Mouse (Mus musculus): ENCODE measurements around the gene Trim44. TPM values are rescaled to one million over a fixed set of nuclear protein-coding genes. Genes with fewer than 3 reads are reported as not detected.

Gene Trim44
- polyA plus RNA-seq, 1 experiment from 2014 or later = 25.3 TPM

- no peak for DNase-seq (ENCODE audit: low spot score)
- 76% methylated on average over 2 of the region's 2 CpGs for WGBS
- H3K27ac ChIP-seq = no peak overlapping the region
Observed at GRCm38 (mm10) chr2:102331932-102332331, 75.7 kb downstream of the Trim44 start.

GRCm38 (mm10) chr2:102331092-102331491 is 76.5 kb downstream of the Trim44 start:
- H3K27me3 ChIP-seq (ENCODE audit: insufficient read depth, poor library complexity, severe bottlenecking) = no peaks in the 10 kb centered on the region
- WGBS = 88% methylated on average over 3 of the region's 3 CpGs
- DNase-seq (ENCODE audit: low spot score) = no peak

More at GRCm38 (mm10) chr2:102331932-102332331, 75.7 kb downstream of the Trim44 start:
- 0 out of 2 replicates have a peak, but pooled peaks cover 3% of the 10 kb centered on the region for H3K4me1 ChIP-seq (replicated peaks)
- no peak overlapping the region for H3K4me3 ChIP-seq
- no peaks in the 10 kb centered on the region for H3K9me3 ChIP-seq
- no peaks in the 10 kb centered on the region for H3K27me3 ChIP-seq (ENCODE audit: insufficient read depth, poor library complexity, severe bottlenecking)
- no peaks in the 10 kb centered on the region for H3K36me3 ChIP-seq

GRCm38 (mm10) chr2:102325921-102326320 is 81.7 kb downstream of the Trim44 start:
- Histone ChIP-seq H3K27me3 (ENCODE audit: insufficient read depth, poor library complexity, severe bottlenecking) (no peaks in the 10 kb centered on the region), H3K9me3 (no peaks in the 10 kb centered on the region), H3K4me1 (replicated peaks) (no peaks in the 10 kb centered on the region), H3K27ac (no peak overlapping the region), H3K4me3 (no peak overlapping the region), H3K36me3 (no peaks in the 10 kb centered on the region)
- DNase-seq (ENCODE audit: low spot score) = no peak
- 90% methylated on average over 2 of the region's 2 CpGs for WGBS

More at GRCm38 (mm10) chr2:102331092-102331491, 76.5 kb downstream of the Trim44 start:
- Histone ChIP-seq H3K9me3 (no peaks in the 10 kb centered on the region), H3K4me1 (replicated peaks) (no peaks in the 10 kb centered on the region), H3K36me3 (no peaks in the 10 kb centered on the region), H3K4me3 (no peak overlapping the region), H3K27ac (no peak overlapping the region)

- no peak overlapping the region for H3K4me3 ChIP-seq
- no peaks in the 10 kb centered on the region for H3K9me3 ChIP-seq
- H3K27me3 ChIP-seq (ENCODE audit: insufficient read depth, poor library complexity, severe bottlenecking) = no peaks in the 10 kb centered on the region
- no peak overlapping the region for H3K27ac ChIP-seq
- H3K4me1 ChIP-seq (replicated peaks) = no peaks in the 10 kb centered on the region
- no peaks in the 10 kb centered on the region for H3K36me3 ChIP-seq
- no peak for DNase-seq (ENCODE audit: low spot score)
Observed at GRCm38 (mm10) chr2:102324336-102324735, 83.3 kb downstream of the Trim44 start.

GRCm38 (mm10) chr2:102316540-102316939 is 91.1 kb downstream of the Trim44 start:
- H3K9me3 ChIP-seq = no peaks in the 10 kb centered on the region
- no peak for DNase-seq (ENCODE audit: low spot score)
- H3K27me3 ChIP-seq (ENCODE audit: insufficient read depth, poor library complexity, severe bottlenecking) = no peaks in the 10 kb centered on the region
- no peak overlapping the region for H3K4me3 ChIP-seq
- H3K36me3 ChIP-seq = no peaks in the 10 kb centered on the region
- H3K4me1 ChIP-seq (replicated peaks) = no peaks in the 10 kb centered on the region
- WGBS = 85% methylated on average over 3 of the region's 3 CpGs
- H3K27ac ChIP-seq = no peak overlapping the region

GRCm38 (mm10) chr2:102315153-102315552 is 92.5 kb downstream of the Trim44 start:
- H3K27me3 ChIP-seq (ENCODE audit: insufficient read depth, poor library complexity, severe bottlenecking) = no peaks in the 10 kb centered on the region
- no peaks in the 10 kb centered on the region for H3K4me1 ChIP-seq (replicated peaks)
- H3K27ac ChIP-seq = no peak overlapping the region
- WGBS = 94% methylated on average over 4 of the region's 4 CpGs
- no peak overlapping the region for H3K4me3 ChIP-seq
- no peaks in the 10 kb centered on the region for H3K36me3 ChIP-seq
- no peak for DNase-seq (ENCODE audit: low spot score)
- no peaks in the 10 kb centered on the region for H3K9me3 ChIP-seq

GRCm38 (mm10) chr2:102314610-102315009 is 93.0 kb downstream of the Trim44 start:
- no peaks in the 10 kb centered on the region for H3K27me3 ChIP-seq (ENCODE audit: insufficient read depth, poor library complexity, severe bottlenecking)
- DNase-seq (ENCODE audit: low spot score) = no peak
- H3K27ac ChIP-seq = no peak overlapping the region
- WGBS = 89% methylated on average over 1 of the region's 1 CpGs
- H3K9me3 ChIP-seq = no peaks in the 10 kb centered on the region
- no peaks in the 10 kb centered on the region for H3K4me1 ChIP-seq (replicated peaks)
- H3K36me3 ChIP-seq = no peaks in the 10 kb centered on the region
- H3K4me3 ChIP-seq = no peak overlapping the region

- DNase-seq (ENCODE audit: low spot score) = no peak
- no peaks in the 10 kb centered on the region for H3K9me3 ChIP-seq
- 89% methylated on average over 2 of the region's 2 CpGs for WGBS
- H3K4me3 ChIP-seq = no peak overlapping the region
- H3K36me3 ChIP-seq = no peaks in the 10 kb centered on the region
- H3K27ac ChIP-seq = no peak overlapping the region
- no peaks in the 10 kb centered on the region for H3K27me3 ChIP-seq (ENCODE audit: insufficient read depth, poor library complexity, severe bottlenecking)
- no peaks in the 10 kb centered on the region for H3K4me1 ChIP-seq (replicated peaks)
Observed at GRCm38 (mm10) chr2:102314068-102314467, 93.6 kb downstream of the Trim44 start.

- Histone ChIP-seq H3K27ac (no peak overlapping the region), H3K27me3 (ENCODE audit: insufficient read depth, poor library complexity, severe bottlenecking) (no peaks in the 10 kb centered on the region), H3K9me3 (no peaks in the 10 kb centered on the region), H3K36me3 (no peaks in the 10 kb centered on the region), H3K4me3 (no peak overlapping the region), H3K4me1 (replicated peaks) (no peaks in the 10 kb centered on the region)
- DNase-seq (ENCODE audit: low spot score) = no peak
- 91% methylated on average over 1 of the region's 1 CpGs for WGBS
Observed at GRCm38 (mm10) chr2:102312903-102313302, 94.7 kb downstream of the Trim44 start.

- H3K27me3 ChIP-seq (ENCODE audit: insufficient read depth, poor library complexity, severe bottlenecking) = no peaks in the 10 kb centered on the region
- 82% methylated on average over 2 of the region's 2 CpGs for WGBS
- H3K4me1 ChIP-seq (replicated peaks) = peaks cover 5% of the 10 kb centered on the region; the same call in 1 of the 2 replicates
- H3K27ac ChIP-seq = no peak overlapping the region
- H3K36me3 ChIP-seq = peaks cover 28% of the 10 kb centered on the region
- DNase-seq (ENCODE audit: low spot score) = no peak
- no peak overlapping the region for H3K4me3 ChIP-seq
- no peaks in the 10 kb centered on the region for H3K9me3 ChIP-seq
Observed at GRCm38 (mm10) chr2:102303274-102303673, 104.4 kb downstream of the Trim44 start.

GRCm38 (mm10) chr2:102302532-102302931 is 105.1 kb downstream of the Trim44 start:
- Histone ChIP-seq H3K4me3 (no peak overlapping the region), H3K4me1 (replicated peaks) (peaks cover 5% of the 10 kb centered on the region; the same call in 1 of the 2 replicates), H3K9me3 (no peaks in the 10 kb centered on the region), H3K36me3 (peaks cover 28% of the 10 kb centered on the region), H3K27me3 (ENCODE audit: insufficient read depth, poor library complexity, severe bottlenecking) (no peaks in the 10 kb centered on the region), H3K27ac (no peak overlapping the region)
- no peak for DNase-seq (ENCODE audit: low spot score)
- WGBS = 94% methylated on average over 1 of the region's 1 CpGs

- H3K4me3 ChIP-seq = no peak overlapping the region
- H3K9me3 ChIP-seq = no peaks in the 10 kb centered on the region
- no peaks in the 10 kb centered on the region for H3K36me3 ChIP-seq
- H3K27me3 ChIP-seq (ENCODE audit: insufficient read depth, poor library complexity, severe bottlenecking) = no peaks in the 10 kb centered on the region
- no peak for DNase-seq (ENCODE audit: low spot score)
- WGBS = 41% methylated on average over 6 of the region's 6 CpGs
- peaks cover 17% of the 10 kb centered on the region for H3K4me1 ChIP-seq (replicated peaks)
- H3K27ac ChIP-seq = no peak overlapping the region
Observed at GRCm38 (mm10) chr2:102294827-102295270, 112.8 kb downstream of the Trim44 start.

GRCm38 (mm10) chr2:102293181-102293580 is 114.4 kb downstream of the Trim44 start:
- H3K4me3 ChIP-seq = no peak overlapping the region
- H3K36me3 ChIP-seq = no peaks in the 10 kb centered on the region
- peaks cover 17% of the 10 kb centered on the region for H3K4me1 ChIP-seq (replicated peaks)
- no peak overlapping the region for H3K27ac ChIP-seq
- no peaks in the 10 kb centered on the region for H3K9me3 ChIP-seq
- DNase-seq (ENCODE audit: low spot score) = no peak
- WGBS = 83% methylated on average over 1 of the region's 1 CpGs
- H3K27me3 ChIP-seq (ENCODE audit: insufficient read depth, poor library complexity, severe bottlenecking) = no peaks in the 10 kb centered on the region

GRCm38 (mm10) chr2:102292051-102292450 is 115.6 kb downstream of the Trim44 start:
- no peak for DNase-seq (ENCODE audit: low spot score)
- peaks cover 20% of the 10 kb centered on the region for H3K4me1 ChIP-seq (replicated peaks)
- H3K36me3 ChIP-seq = no peaks in the 10 kb centered on the region
- H3K27ac ChIP-seq = no peak overlapping the region
- no peaks in the 10 kb centered on the region for H3K27me3 ChIP-seq (ENCODE audit: insufficient read depth, poor library complexity, severe bottlenecking)
- 88% methylated on average over 1 of the region's 1 CpGs for WGBS
- no peak overlapping the region for H3K4me3 ChIP-seq
- no peaks in the 10 kb centered on the region for H3K9me3 ChIP-seq
